Mouse (Mus musculus): ENCODE data around the gene Asic4.
A peak's percentile ranks its signal among the peaks of the same experiment; 100 is the strongest.

Gene Asic4

GRCm38 (mm10) chr1:75450314-75451005, at the start of gene Asic4:
Gene Asic4 (plus strand): TSS chr1:75450436.
- peak; percentile 67 for DNase-seq

- DNase-seq, result no peak
These were observed 49.6 kb upstream of the Asic4 start for GRCm38 (mm10) chr1:75400493-75401115.

DNA sequence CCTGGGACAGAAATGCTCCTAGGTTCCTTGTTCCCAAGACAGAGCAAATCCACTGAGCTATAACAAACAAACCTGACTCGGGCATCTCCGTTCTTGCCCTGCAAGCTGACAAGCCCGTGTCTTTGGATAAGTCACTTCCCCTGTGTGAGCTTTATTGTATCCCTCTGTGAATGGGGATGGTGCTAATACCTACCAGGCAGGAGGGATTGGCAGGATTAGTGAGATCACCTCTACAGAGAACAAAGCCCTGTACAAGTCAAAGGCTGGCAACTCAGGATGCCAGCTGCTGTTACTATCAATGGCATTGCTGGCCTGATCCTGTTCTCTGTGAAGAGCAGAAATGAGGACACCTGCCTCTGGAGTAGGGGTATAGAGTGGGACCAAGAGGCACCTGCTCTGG, 44.7 kb upstream of the Asic4 start:
- DNase-seq, result peak; percentile 54

GRCm38 (mm10) chr1:75406173-75406572, 44.1 kb upstream of the Asic4 start:
- DNase-seq, result no peak

GRCm38 (mm10) chr1:75407056-75407455, 43.2 kb upstream of the Asic4 start:
- no peak for DNase-seq

DNA sequence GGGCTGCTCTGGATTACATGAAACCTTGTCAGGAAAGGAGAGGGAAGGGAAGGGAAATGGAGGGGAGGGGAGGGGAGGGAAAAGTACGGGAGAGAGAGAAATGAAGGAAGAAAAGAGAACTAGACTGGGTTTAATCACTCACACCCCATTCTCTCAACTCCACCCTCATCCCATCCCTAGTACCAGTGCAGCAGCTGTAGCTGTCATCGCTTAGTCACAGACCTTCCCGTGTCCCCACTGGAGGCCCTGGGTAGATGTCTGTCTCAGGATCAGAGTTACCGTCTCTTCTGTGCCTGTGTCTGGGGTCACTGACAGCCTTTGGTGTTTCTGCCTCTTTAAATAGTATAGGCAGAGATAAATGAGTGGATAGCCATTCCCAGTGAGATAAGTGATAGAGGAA, 42.0 kb upstream of the Asic4 start:
- DNase-seq, result no peak

DNA sequence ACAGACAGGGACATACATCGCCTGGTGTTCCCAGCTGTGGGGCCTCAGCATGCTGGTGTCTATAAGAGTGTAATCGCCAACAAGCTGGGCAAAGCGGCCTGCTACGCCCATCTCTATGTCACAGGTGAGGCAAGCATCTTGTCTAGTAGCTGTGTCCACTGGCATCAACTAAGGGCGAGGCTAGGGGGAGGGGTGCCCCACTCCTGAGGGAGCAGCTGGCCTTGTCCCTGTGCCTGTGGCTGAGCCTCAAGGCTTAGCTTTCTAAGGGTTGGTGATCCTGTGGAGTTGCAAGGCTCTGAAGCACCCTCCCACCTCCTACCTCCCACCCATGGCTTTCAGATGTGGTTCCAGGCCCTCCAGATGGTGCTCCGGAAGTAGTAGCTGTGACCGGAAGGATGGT, 40.3 kb upstream of the Asic4 start:
- DNase-seq, result no peak

DNA sequence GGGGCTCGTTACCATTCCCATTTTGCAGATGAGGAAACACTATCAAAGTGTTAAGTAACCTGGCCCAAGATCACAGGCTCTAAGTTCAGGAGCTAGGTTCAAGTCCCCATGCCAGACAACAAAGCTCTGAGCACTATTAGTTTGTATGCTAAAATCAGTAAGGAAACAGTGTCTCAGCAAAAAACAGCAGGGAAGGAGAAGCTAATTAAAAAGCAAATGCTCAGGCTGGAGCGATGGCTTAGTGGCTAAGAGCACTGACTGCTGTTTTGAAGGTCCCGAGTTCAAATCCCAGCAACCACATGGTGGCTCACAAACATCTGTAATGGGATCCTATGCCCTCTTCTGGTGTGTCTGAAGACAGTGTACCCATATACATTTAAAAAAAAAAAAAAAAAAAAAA, 38.0 kb upstream of the Asic4 start:
- DNase-seq, result no peak

DNA sequence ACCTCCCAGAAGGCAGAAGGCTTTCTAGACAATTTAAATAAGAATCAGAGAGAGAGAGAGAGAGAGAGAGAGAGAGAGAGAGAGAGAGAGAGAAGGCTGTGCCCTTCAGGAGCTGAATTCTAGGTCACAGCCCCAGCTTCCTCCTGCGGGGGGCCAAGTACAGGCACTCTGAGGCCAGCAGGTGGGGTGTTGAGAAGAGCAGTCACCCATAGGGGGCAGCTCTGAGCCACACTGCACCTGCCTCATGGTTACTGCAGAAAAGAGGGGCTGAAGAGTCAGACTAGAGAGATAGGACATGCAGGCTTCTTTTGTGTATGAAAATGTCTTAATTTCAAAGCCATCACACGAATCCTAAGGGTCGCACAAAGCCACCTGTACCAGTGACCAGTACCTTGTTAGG, 36.5 kb upstream of the Asic4 start:
- DNase-seq, result peak; percentile 64

GRCm38 (mm10) chr1:75421794-75422193, 28.4 kb upstream of the Asic4 start:
- DNase-seq, result peak; percentile 31

DNA sequence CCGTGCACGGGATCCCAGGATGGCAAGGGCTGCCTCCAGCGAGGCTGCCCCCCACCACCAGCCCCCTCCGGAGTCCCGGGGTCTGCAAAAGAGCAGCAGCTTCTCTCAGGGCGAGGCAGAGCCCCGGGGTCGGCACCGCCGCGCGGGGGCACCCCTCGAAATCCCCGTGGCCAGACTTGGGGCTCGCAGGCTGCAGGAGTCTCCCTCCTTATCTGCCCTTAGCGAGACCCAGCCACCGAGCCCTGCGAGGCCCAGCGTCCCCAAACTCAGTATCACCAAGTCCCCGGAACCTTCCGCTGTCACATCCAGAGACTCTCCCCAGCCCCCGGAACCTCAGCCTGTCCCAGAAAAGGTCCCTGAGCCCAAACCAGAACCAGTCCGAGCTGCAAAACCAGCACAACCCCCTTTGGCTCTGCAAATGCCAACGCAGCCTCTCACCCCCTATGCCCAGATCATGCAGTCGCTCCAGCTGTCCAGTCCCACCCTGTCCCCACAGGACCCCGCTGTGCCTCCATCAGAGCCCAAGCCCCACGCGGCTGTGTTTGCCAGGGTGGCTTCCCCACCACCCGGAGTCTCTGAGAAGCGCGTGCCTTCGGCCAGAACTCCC, 27.9 kb upstream of the Asic4 start:
- DNase-seq, result no peak

DNA sequence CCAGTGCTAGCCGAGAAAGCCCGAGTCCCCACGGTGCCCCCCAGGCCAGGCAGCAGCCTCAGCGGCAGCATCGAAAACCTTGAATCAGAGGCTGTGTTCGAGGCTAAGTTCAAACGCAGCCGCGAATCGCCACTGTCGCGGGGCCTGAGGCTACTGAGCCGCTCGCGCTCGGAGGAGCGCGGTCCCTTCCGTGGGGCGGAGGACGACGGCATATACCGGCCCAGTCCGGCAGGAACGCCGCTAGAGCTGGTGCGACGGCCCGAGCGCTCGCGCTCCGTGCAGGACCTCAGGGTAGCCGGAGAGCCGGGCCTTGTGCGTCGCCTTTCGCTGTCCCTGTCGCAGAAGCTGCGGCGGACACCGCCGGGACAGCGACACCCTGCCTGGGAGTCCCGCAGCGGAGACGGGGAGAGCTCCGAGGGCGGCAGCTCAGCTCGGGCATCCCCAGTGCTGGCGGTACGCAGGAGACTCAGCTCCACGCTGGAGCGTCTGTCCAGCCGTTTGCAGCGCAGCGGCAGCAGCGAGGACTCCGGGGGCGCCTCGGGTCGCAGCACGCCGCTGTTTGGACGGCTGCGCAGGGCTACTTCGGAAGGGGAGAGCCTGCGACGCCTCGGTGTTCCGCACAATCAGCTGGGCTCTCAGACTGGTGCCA, 27.3 kb upstream of the Asic4 start:
- peak; percentile 67 for DNase-seq

- DNase-seq, result peak; percentile 91
These were observed 26.4 kb upstream of the Asic4 start for GRCm38 (mm10) chr1:75423780-75424390.

- DNase-seq, result peak; percentile 69
These were observed 24.3 kb upstream of the Asic4 start for GRCm38 (mm10) chr1:75425796-75426471.

DNA sequence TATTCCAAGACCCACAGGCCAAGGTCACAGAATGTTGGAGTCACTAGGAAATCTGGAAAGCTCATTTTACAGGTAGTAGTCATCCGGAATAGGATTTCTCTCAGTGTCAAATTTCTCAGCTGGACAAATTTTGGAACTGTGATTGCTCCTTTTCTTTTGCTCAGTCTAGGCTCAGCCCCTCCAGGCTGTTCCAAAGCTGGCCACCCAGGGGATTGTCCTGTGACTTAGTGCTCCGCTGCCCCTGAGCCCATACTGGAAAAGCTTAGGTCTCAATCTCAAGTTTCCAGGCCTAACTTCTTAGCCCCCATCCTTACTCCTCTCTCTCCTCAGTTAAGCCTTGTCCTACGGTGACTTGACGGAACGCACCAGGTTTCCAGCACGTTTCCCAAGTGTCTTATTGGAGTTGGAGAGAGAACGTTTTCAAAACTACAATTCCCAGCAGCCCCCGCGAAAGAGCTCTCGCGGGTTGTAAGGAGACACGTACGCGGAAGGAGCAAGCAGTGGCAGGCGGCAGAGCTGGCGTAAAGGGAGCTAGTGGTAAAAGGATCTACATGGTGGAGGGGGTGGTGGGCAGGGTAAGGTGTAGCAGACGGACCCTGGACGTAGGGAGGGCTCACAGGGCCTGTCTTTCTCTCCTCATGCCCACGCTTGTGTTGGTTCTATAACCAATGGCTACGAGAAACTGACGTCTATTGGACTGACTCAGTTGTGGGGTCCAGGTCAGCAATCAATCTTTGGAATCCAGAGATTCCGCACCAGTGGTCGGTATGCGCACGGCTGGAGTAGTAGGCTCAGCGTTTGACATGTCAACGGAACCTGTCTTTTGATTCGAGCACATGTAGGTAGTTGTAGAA, 14.5 kb upstream of the Asic4 start, which contains the start of gene Gmppa:
TSS of gene Gmppa (plus strand) at position 456 of the 854 bp plus-strand sequence.
- DNase-seq, result peak; percentile 91

- no peak for DNase-seq
These were observed 11.5 kb upstream of the Asic4 start for GRCm38 (mm10) chr1:75438782-75439181.

- no peak for DNase-seq
These were observed 9.6 kb upstream of the Asic4 start for GRCm38 (mm10) chr1:75440661-75441060.

DNA sequence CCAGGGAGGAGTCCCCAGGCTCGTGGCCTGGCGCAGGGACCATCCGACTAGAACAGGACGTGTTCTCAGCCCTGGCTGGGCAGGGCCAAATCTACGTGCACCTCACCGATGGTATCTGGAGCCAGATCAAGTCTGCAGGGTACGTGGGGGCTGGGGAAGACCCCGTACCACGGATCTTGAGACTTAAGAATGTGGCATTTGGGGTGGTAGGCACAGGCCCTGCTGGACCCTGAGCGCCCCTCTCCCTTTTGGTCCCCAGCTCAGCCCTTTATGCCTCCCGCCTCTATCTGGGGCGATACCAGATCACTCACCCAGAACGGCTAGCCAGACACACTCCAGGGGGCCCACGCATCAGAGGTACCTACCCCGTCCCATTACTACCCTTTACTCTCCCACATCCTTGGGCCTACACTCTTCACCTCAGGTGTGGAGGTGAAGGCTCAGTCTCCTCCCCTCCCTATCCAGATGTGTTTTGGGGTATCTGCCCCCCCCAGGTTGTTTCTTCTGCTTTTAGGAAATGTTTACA, 8.7 kb upstream of the Asic4 start:
- no peak for DNase-seq

GRCm38 (mm10) chr1:75442171-75442570, 8.1 kb upstream of the Asic4 start:
- DNase-seq, result no peak

GRCm38 (mm10) chr1:75442811-75443210, 7.4 kb upstream of the Asic4 start:
- DNase-seq, result no peak

GRCm38 (mm10) chr1:75443247-75444024, 6.8 kb upstream of the Asic4 start:
- peak; percentile 51 for DNase-seq
